Mouse (Mus musculus) midbrain, embryonic 12.5 days (tissue): ENCODE measurements around the gene Dynlt1a. TPM values are rescaled to one million over a fixed set of nuclear protein-coding genes. Genes with fewer than 3 reads are reported as not detected.
A peak's percentile ranks its signal among the peaks of the same experiment; 100 is the strongest.
"Not testable (repeated sequence)": the region's sequence is repeated elsewhere in the genome, so short reads cannot be mapped to it uniquely, and the experiment has no call there.

Experiments
- ATAC-seq: fragments of 200-750 bp; cut with Nextera tagmentation; 2 replicates; pipeline ENCODE4 v1.8.0; 2017; ENCODE audit warnings: low read depth, moderate TSS enrichment, moderate library complexity; ENCODE audit not compliant: low FRiP score
- H3K27ac ChIP-seq: fragments of 300-500 bp; sonication (generic); replicated peaks from 2 replicates; pipeline ENCODE4 v1.5.1; 2016; ENCODE audit warnings: mild to moderate bottlenecking
- H3K27me3 ChIP-seq: fragments of 300-500 bp; sonication (generic); 2 replicates; pipeline ENCODE4 v1.6.1; 2016; ENCODE audit warnings: mild to moderate bottlenecking
- H3K36me3 ChIP-seq: fragments of 300-500 bp; sonication (generic); 2 replicates; pipeline ENCODE4 v1.6.1; 2016
- H3K4me1 ChIP-seq: fragments of 300-500 bp; sonication (generic); 2 replicates; pipeline ENCODE4 v1.6.1; 2016
- H3K4me2 ChIP-seq: fragments of 300-500 bp; sonication (generic); replicated peaks from 2 replicates; pipeline ENCODE4 v1.6.1; 2016; ENCODE audit warnings: mild to moderate bottlenecking, moderate library complexity
- H3K4me3 ChIP-seq: fragments of 300-500 bp; sonication (generic); 2 replicates; pipeline ENCODE4 v1.5.1; 2016; ENCODE audit warnings: mild to moderate bottlenecking
- H3K9ac ChIP-seq: fragments of 300-500 bp; sonication (generic); replicated peaks from 2 replicates; pipeline ENCODE4 v1.6.1; 2016; ENCODE audit warnings: mild to moderate bottlenecking, moderate library complexity
- H3K9me3 ChIP-seq: fragments of 300-500 bp; sonication (generic); 2 replicates; pipeline ENCODE4 v1.6.1; 2016; ENCODE audit warnings: mild to moderate bottlenecking
- WGBS: fragments of 180-500 bp; shearing (Covaris S2); methylation state at CpG from one replicate; pipeline ENCODE4 v1.1.7; 2016; 5-methylcytosine and 5-hydroxymethylcytosine counted together
- polyA plus RNA-seq: library from polyadenylated mRNA; unstranded; fragments of >200 nt; fragmentation: Nextera tagmentation; extraction: Ambion mirVana; gene quantifications from 2 replicates; pipeline ENCODE4 v1.2.1, GENCODE M21; 2016

Dynlt1a gene
- polyA plus RNA-seq, 1 experiment from 2014 or later, result 36.3 TPM

DNA sequence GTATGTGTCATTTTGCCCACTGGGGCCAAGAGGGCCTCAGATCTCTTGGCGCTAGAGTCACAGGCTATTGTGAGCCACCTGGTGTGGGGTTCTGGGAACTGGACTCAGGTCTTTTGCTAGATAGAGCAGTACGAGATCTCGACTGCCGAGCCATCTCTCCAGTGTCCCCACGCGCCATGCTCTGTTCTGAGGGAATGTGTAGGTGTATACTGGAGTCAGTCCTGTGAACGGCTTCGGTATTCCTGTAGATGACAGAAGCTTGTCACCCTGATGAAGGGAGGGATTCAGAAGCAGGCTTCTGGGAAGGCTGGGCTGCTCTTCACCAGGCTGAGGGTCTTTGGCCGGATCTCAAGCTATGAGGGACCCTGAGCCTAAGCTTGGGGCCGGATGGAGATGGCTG is 37.5 kb downstream of the Dynlt1a start:
- not testable (repeated sequence) for H3K4me1 ChIP-seq, H3K36me3 ChIP-seq, H3K4me3 ChIP-seq, H3K9ac ChIP-seq, H3K27ac ChIP-seq, ATAC-seq, H3K27me3 ChIP-seq, H3K9me3 ChIP-seq, H3K4me2 ChIP-seq
- 87% methylated on average over 10 of the region's 10 CpGs for WGBS

GRCm38 (mm10) chr17:6279205-6279604 is 38.1 kb downstream of the Dynlt1a start:
- 73% methylated on average over 8 of the region's 8 CpGs for WGBS

DNA sequence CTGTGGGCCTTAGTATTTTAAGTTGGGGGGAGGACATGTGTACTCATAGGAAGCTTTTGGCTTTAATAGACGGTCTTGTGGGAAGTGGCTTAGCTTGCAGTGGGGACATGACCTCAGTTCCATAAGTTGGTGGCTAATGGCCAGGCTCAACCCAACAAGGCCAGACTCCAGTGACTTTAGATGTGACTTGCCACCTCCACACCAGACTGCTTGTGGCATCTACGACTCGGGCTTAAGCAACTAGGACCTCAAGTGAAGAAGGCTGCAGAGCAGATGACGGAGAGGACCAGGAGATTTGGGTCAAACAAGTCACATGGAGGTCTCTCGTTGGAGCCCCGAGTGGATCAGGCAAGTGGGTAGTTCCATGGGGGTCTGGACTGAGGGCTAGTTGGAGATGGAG is 42.6 kb downstream of the Dynlt1a start:
- WGBS, result 86% methylated on average over 6 of the region's 6 CpGs
- not testable (repeated sequence) for ATAC-seq, H3K36me3 ChIP-seq, H3K4me3 ChIP-seq, H3K9ac ChIP-seq, H3K4me2 ChIP-seq, H3K4me1 ChIP-seq, H3K27ac ChIP-seq, H3K27me3 ChIP-seq, H3K9me3 ChIP-seq

More at GRCm38 (mm10) chr17:6279205-6279604, 38.1 kb downstream of the Dynlt1a start:
- ATAC-seq, H3K27me3 ChIP-seq, H3K4me1 ChIP-seq, H3K4me2 ChIP-seq, H3K27ac ChIP-seq, H3K36me3 ChIP-seq, H3K9ac ChIP-seq, H3K4me3 ChIP-seq, H3K9me3 ChIP-seq: not testable (repeated sequence)

- H3K9me3 ChIP-seq, H3K27me3 ChIP-seq, ATAC-seq, H3K4me1 ChIP-seq, H3K4me3 ChIP-seq, H3K27ac ChIP-seq, H3K36me3 ChIP-seq, H3K4me2 ChIP-seq, H3K9ac ChIP-seq: not testable (repeated sequence)
- 88% methylated on average over 6 of the region's 6 CpGs for WGBS
Measured at GRCm38 (mm10) chr17:6271970-6272369, 45.3 kb downstream of the Dynlt1a start.

DNA sequence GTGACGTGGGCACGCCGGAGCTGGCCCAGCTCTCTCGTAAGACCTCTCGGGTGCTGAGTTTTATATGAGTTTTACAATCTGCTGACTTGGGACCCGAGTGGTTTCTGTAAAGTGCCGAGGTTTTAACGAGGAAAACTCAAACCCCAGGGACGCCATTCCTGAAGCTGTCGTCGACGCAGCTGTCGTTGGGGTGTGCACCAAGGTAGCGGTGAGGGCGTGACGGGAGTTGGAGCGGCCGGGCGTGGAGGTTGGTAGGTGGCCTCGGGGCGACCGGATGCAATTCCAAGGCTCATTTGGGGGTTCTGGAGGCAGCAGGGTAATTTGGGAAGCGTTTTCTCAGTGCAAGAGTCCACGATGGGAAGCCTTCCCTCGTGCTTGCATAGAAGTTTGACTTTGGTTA is 46.5 kb downstream of the Dynlt1a start:
- WGBS, result under 1% methylated on average over 25 of the region's 25 CpGs
- Histone ChIP-seq H3K4me2 (peak overlapping the region; percentile 50), H3K4me3 (peak overlapping the region; percentile 55), H3K9ac (peak overlapping the region; percentile 55)
- H3K27ac ChIP-seq, ATAC-seq, H3K27me3 ChIP-seq, H3K36me3 ChIP-seq, H3K4me1 ChIP-seq, H3K9me3 ChIP-seq: not testable (repeated sequence)

DNA sequence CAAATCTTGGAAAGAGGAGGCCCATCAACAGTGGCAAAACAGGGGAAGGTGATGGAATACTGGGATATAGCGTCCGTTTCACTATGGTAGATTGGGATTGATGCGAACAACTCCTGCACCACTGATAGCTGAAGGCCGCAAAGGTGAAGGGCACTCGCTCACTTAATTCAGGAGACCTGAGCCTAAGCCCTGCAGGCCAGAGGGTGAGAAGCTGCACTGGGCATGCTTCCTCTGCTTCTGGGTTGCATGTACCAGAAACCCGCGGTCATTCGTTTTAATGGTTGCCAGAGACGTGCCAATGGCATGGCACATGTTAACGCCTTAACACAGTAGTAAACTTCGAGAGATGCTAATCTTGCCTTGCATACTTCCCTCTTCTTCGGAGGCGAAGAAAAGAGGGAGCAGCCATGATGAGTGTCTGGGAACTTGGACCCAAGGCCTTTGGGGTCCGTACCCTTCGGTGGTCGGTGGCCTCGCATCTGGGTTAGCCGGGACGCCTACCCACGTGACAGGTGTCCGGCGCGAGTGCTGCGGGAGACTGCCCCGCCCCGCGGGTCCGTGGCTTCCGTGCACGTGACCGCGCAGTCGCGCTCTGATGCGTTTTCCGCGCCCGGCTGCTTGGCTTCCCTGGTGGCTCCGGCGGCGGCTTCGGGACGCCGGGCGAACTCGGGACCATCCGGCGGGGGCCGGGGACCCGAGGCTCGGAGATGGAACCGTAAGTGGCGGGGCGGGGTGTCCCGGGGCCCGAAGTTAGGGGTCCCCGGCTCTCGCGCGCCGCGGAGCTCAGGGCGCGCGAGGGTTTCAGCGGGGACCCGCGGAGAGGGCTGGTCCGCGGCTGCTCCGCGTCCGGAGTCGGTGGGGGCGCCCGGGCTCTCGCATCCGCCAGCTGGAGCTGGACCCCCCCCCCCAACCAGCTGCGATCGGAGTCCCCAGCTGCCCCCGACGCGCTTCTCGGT is 47.1 kb downstream of the Dynlt1a start:
- Histone ChIP-seq H3K4me3 (peak overlapping the region; percentile 55), H3K4me2 (peak overlapping the region; percentile 50), H3K9ac (peak overlapping the region; percentile 55)
- H3K36me3 ChIP-seq, H3K27me3 ChIP-seq, H3K4me1 ChIP-seq, H3K9me3 ChIP-seq, H3K27ac ChIP-seq: not testable (repeated sequence)
- peak; percentile 87 for ATAC-seq
- WGBS, result 2% methylated on average over 67 of the region's 84 CpGs

GRCm38 (mm10) chr17:6257070-6257456 is 60.2 kb downstream of the Dynlt1a start:
- not testable (repeated sequence) for H3K9ac ChIP-seq, H3K27me3 ChIP-seq, H3K27ac ChIP-seq, ATAC-seq, H3K9me3 ChIP-seq, H3K4me1 ChIP-seq, H3K36me3 ChIP-seq
- H3K4me3 ChIP-seq, result peak overlapping the region; percentile 27
- 3% methylated on average over 12 of the region's 20 CpGs for WGBS
- peak overlapping the region; percentile 46 for H3K4me2 ChIP-seq

DNA sequence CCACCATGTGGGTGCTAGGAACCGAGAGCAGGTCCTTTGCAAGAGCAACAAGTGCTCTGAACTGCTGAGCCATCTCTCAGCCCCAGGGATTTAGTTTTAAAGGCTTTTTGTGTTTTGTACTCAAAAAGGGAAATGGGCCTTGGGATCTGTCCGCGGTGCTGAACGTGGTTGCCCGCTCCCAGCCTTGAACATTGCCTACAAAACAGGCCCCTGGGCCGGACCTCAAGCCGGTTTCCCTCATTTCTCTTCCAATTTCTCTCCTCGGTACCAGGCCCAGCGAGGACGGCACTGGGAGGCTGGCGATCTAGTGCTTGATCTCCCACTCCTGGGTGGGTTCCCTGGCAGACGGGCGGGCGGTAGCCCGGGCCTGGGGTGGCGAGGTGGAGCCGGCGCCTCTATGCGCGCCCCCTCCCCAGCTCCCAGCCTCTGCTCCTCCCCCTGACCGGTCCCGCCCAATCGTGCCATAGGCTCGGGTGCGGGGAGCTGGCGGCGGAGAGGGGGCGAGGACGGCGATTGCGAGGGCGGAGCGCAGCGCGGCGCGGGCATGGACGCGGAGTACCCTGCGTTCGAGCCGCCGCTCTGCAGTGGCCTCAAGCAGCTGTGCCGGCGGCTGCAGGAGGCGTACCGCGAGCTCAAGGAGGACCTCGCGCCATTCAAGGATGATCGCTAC is 60.8 kb downstream of the Dynlt1a start, which contains the start of gene Tmem181a:
Gene Tmem181a (plus strand): TSS at position 461 of the 670 bp plus-strand sequence.
- H3K27ac ChIP-seq, H3K9ac ChIP-seq, H3K4me1 ChIP-seq, H3K27me3 ChIP-seq, H3K36me3 ChIP-seq, H3K9me3 ChIP-seq: not testable (repeated sequence)
- H3K4me2 ChIP-seq, result peak within 1 kb of the TSS; percentile 46
- ATAC-seq, result peak; percentile 56; the same call in 1 of the 2 replicates
- WGBS, result under 1% methylated on average over 22 of the region's 51 CpGs
- peak within 1 kb of the TSS; percentile 27 for H3K4me3 ChIP-seq

Other genes starting within 250 kb of the Dynlt1a start
- gene Serac1, start 237.8 kb downstream of the Dynlt1a start, polyA plus RNA-seq, result 9.5 and 10.6 TPM in 2 replicates
- gene Gtf2h5, start 237.7 kb downstream of the Dynlt1a start, polyA plus RNA-seq, result 157 and 168 TPM in 2 replicates
- 130 and 131 TPM in 2 replicates for gene Tulp4, start 211.1 kb downstream of the Dynlt1a start, polyA plus RNA-seq
- gene Tmem181a, start 60.6 kb downstream of the Dynlt1a start, polyA plus RNA-seq, result 28.1 and 29.1 TPM in 2 replicates
- 776 and 817 TPM in 2 replicates for gene Dynlt1b, start 112.6 kb upstream of the Dynlt1a start, polyA plus RNA-seq